Mouse (Mus musculus) lung, adult 2 months (tissue): ENCODE results near the gene Dhrs13. TPM values are rescaled to one million over a fixed set of nuclear protein-coding genes. Genes with fewer than 3 reads are reported as not detected.

Source experiments
- DNase-seq: peaks from one replicate; pipeline ENCODE4 v3.0.0; 2022
- H3K4me1 ChIP-seq: fragments of 200-500 bp; 2 replicates; pipeline ENCODE4 v1.6.1; 2011; ENCODE audit warnings: low read length; ENCODE audit not compliant: control insufficient read depth, insufficient read depth
- H3K4me3 ChIP-seq: fragments of 200-500 bp; replicated peaks from 2 replicates; pipeline ENCODE3; 2011; ENCODE audit warnings: low read depth, mild to moderate bottlenecking, control low read depth, low read length; ENCODE audit errors: extremely low read depth
- CTCF ChIP-seq: fragments of 200-500 bp; IDR thresholded peaks from 2 replicates; pipeline ENCODE4 v1.5.1; 2011; ENCODE audit warnings: mild to moderate bottlenecking, low read length, control low read depth; ENCODE audit not compliant: insufficient read depth
- POLR2A ChIP-seq: fragments of 200-500 bp; IDR thresholded peaks from 2 replicates; pipeline ENCODE4 v1.6.1; 2011; ENCODE audit warnings: low read depth, mild to moderate bottlenecking, control low read depth, low read length, borderline replicate concordance; ENCODE audit errors: extremely low read depth
- WGBS: fragments of 180-500 bp; shearing (Covaris S2); methylation state at CpG from one replicate; pipeline ENCODE4 v1.1.7; 2018; 5-methylcytosine and 5-hydroxymethylcytosine counted together
- polyA plus RNA-seq: library from polyadenylated mRNA; depleted of rRNA; stranded (reverse); fragments of >200 nt; gene quantifications from 2 replicates; pipeline ENCODE4 v1.2.3, GENCODE M21; 2012; rRNA removed

The Dhrs13 gene
- 7.9 and 8.7 TPM in 2 replicates for polyA plus RNA-seq

GRCm38 (mm10) chr11:78031947-78032808 is at the start of gene Dhrs13:
Gene Dhrs13, plus strand, starts transcription at chr11:78032280.
- Histone ChIP-seq H3K4me3 (peak within 1 kb of the TSS; percentile 60), H3K4me1 (peaks cover 16% of the 10 kb centered on the region)
- no peak for TF ChIP-seq POLR2A
- peak; percentile 56 for TF ChIP-seq CTCF
- peak; percentile 95 for DNase-seq
- under 1% methylated on average over 94 of the region's 96 CpGs for WGBS

GRCm38 (mm10) chr11:77982441-77982905 is 49.6 kb upstream of the Dhrs13 start, which contains the start of gene Phf12:
Gene Phf12, plus strand, starts transcription at chr11:77982754.
- under 1% methylated on average over 62 of the region's 62 CpGs for WGBS
- DNase-seq = peak; percentile 99

GRCm38 (mm10) chr11:77983191-77983936 is 48.7 kb upstream of the Dhrs13 start:
- Histone ChIP-seq H3K4me3 (peak overlapping the region; percentile 99), H3K4me1 (peaks cover 6% of the 10 kb centered on the region; the same call in 1 of the 2 replicates)
- under 1% methylated on average over 29 of the region's 32 CpGs for WGBS
- TF ChIP-seq POLR2A = no peak
- peak; percentile 51 for DNase-seq

More at GRCm38 (mm10) chr11:77982441-77982905, 49.6 kb upstream of the Dhrs13 start, which contains the start of gene Phf12:
- Histone ChIP-seq H3K4me1 (peaks cover 6% of the 10 kb centered on the region; the same call in 1 of the 2 replicates), H3K4me3 (peak within 1 kb of the TSS; percentile 99)
- TF ChIP-seq CTCF = no peak
- TF ChIP-seq POLR2A = peak; percentile 58

GRCm38 (mm10) chr11:77983937-77984835 is 47.9 kb upstream of the Dhrs13 start:
- WGBS = under 1% methylated on average over 57 of the region's 63 CpGs
- DNase-seq = peak; percentile 83
- Histone ChIP-seq H3K4me1 (peaks cover 6% of the 10 kb centered on the region; the same call in 1 of the 2 replicates), H3K4me3 (peak overlapping the region; percentile 99)
- TF ChIP-seq CTCF (no peak), POLR2A (peak; percentile 78; the same call in 1 of the 2 replicates)

DNA sequence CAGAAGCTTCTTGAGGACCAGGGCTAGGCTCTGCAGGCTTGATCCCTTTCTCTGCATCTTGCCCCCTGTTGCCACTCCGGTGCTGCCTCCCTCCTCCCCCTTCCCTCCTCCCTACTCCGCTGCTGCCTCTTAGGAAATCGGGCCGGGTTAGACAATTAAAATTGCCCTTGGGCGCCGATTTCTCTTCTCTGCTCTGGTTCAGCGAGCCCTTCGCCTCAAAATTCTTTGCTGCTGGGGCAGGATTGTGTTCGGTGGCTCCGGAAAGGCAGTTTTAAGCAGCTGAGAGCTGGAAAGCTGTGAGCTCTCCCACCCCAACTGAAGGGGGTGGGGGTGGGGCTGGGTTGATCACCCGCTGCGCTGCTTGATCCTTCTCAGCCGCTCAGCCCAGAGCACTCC is 47.2 kb upstream of the Dhrs13 start:
- WGBS = 0% methylated on average over 13 of the region's 13 CpGs
- Histone ChIP-seq H3K4me3 (peak overlapping the region; percentile 99), H3K4me1 (peaks cover 6% of the 10 kb centered on the region; the same call in 1 of the 2 replicates)
- TF ChIP-seq POLR2A (no peak), CTCF (no peak)
- no peak for DNase-seq

GRCm38 (mm10) chr11:77985541-77986065 is 46.5 kb upstream of the Dhrs13 start:
- 64% methylated on average over 3 of the region's 3 CpGs for WGBS
- peaks cover 6% of the 10 kb centered on the region; the same call in 1 of the 2 replicates for H3K4me1 ChIP-seq
- no peak for DNase-seq
- H3K4me3 ChIP-seq = no peak overlapping the region
- TF ChIP-seq POLR2A (no peak), CTCF (no peak)

GRCm38 (mm10) chr11:77989071-77989690 is 42.9 kb upstream of the Dhrs13 start:
- H3K4me1 ChIP-seq = peaks cover 3% of the 10 kb centered on the region; the same call in 1 of the 2 replicates
- H3K4me3 ChIP-seq = no peak overlapping the region
- WGBS = 78% methylated on average over 13 of the region's 13 CpGs
- DNase-seq = no peak
- no peak for TF ChIP-seq CTCF
- TF ChIP-seq POLR2A = no peak

DNA sequence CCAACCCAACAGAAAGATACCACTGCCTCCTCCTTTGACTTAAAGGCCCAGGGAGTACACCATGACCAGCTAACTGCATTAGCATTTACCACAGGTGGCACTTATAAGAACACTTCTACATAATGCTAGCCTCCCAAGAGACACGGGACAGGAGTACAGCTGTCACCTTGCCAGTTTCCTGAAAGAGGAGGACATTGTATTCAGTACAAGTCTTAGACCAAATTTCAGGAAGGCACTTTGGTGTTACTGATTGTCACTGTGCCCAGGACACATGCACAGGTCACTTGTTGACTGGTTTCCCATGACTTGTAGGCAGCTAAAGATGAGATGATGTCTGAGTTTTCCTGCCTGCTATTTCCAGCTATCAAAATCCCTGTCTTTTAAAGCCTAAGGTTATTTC is 36.5 kb upstream of the Dhrs13 start:
- DNase-seq = no peak
- no peak overlapping the region for H3K4me3 ChIP-seq
- 25% methylated on average over 1 of the region's 1 CpGs for WGBS
- no peaks in the 10 kb centered on the region; the same call in 1 of the 2 replicates for H3K4me1 ChIP-seq
- TF ChIP-seq POLR2A (no peak), CTCF (no peak)
